In the genomic region with DNA sequence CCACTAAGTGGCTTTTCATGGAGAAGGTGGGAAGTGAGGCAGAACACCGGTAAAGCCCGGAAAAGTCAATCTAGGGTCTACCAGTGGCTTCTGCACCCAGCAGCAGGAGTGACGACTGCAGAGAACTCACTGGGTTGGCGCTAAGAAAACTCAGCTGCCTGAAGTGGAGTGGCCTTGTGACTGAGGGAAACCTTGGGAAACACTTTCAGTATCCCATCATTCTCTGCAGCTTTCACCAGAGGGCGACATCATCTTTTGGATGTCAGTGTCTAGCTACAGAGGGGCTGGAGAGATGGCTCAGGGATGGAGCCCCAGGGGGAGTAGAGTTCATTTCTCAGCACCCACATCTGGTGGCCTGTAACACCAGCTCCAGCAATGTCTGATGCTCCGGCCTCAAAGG, we compare ENCODE assay signal across 14 mouse cellular contexts. TPM values are rescaled to one million over a fixed set of nuclear protein-coding genes. Genes with fewer than 3 reads are reported as not detected.
DNase-seq lines count a peak whose midpoint lies in the region; ATAC-seq and TF ChIP-seq lines count a peak whose summit lies in the region.
"Had no signal": no experiment of that assay in that cellular context is flagged by ENCODE, and none has a peak within 500 bp of the region (broad histone marks: within the 10 kb centered on the region; RNA-seq: fewer than 3 reads in every experiment).

No protein-coding gene starts in this region.

- no peak for TF ChIP-seq POLR2A in kidney, adult 2 months (IDR thresholded peaks at IDR 0.05; ENCODE audit: low read depth, low read length)

- peak; percentile 41 for DNase-seq in forebrain, embryonic 14.5 days (ENCODE audit: low spot score)
- DNase-seq in kidney, adult 2 months: no peak
- DNase-seq in kidney, adult 11 months: no peak
- DNase-seq in testis, postnatal 10 days (ENCODE audit: low spot score): peak; percentile 60
- no peak for DNase-seq in testis, postnatal 14 days (ENCODE audit: low spot score)
- no peak for DNase-seq in liver
- no peak for DNase-seq in left cerebral cortex, adult 11 months (ENCODE audit: low spot score)
- DNase-seq: cerebellum, adult 11-12 months; kidney, postnatal 14 days; thymus, postnatal 25 days had no signal

- H3K9ac ChIP-seq in forebrain, embryonic 14.5 days (ENCODE audit: low read length): no peak overlapping the region
- H3K9ac ChIP-seq in forebrain, embryonic 16.5 days (replicated peaks; ENCODE audit: low read depth, low read length): no peak overlapping the region
- H3K9ac ChIP-seq: limb, embryonic 15.5 days; midbrain, embryonic 15.5 days had no signal

- H3K36me3 ChIP-seq in forebrain, embryonic 14.5 days (ENCODE audit: control insufficient read depth, insufficient read depth, low read length): no peaks in the 10 kb centered on the region
- H3K36me3 ChIP-seq in forebrain, embryonic 16.5 days (ENCODE audit: control insufficient read depth, insufficient read depth): no peaks in the 10 kb centered on the region
- no peaks in the 10 kb centered on the region for H3K36me3 ChIP-seq in kidney, adult 2 months (ENCODE audit: control insufficient read depth, insufficient read depth, low read length)
- H3K36me3 ChIP-seq: limb, embryonic 15.5 days; midbrain, embryonic 15.5 days had no signal

- H3K27me3 ChIP-seq in forebrain, embryonic 14.5 days (replicated peaks; ENCODE audit: control insufficient read depth, insufficient read depth, low read length): no peaks in the 10 kb centered on the region
- H3K27me3 ChIP-seq in forebrain, embryonic 16.5 days (replicated peaks; ENCODE audit: control insufficient read depth, insufficient read depth, low read length): no peaks in the 10 kb centered on the region
- H3K27me3 ChIP-seq in kidney, adult 2 months (replicated peaks; ENCODE audit: control insufficient read depth, insufficient read depth, low read length): no peaks in the 10 kb centered on the region
- H3K27me3 ChIP-seq: limb, embryonic 15.5 days; midbrain, embryonic 15.5 days had no signal

- ATAC-seq in forebrain, embryonic 14.5 days: no peak
- ATAC-seq in forebrain, embryonic 16.5 days: no peak
- ATAC-seq: midbrain, embryonic 15.5 days had no signal

- H3K27ac ChIP-seq in forebrain, embryonic 14.5 days (ENCODE audit: low read depth, low read length): no peak overlapping the region
- H3K27ac ChIP-seq in forebrain, embryonic 16.5 days (ENCODE audit: low read length): no peak overlapping the region
- H3K27ac ChIP-seq in kidney, adult 2 months (ENCODE audit: insufficient read depth, low read depth, low read length): no peak overlapping the region
- H3K27ac ChIP-seq: limb, embryonic 15.5 days; midbrain, embryonic 15.5 days had no signal

- H3K4me2 ChIP-seq in forebrain, embryonic 14.5 days (ENCODE audit: low read length): no peak overlapping the region
- no peak overlapping the region for H3K4me2 ChIP-seq in forebrain, embryonic 16.5 days (ENCODE audit: low read length)
- H3K4me2 ChIP-seq: limb, embryonic 15.5 days; midbrain, embryonic 15.5 days had no signal

- 0 out of 2 replicates have a peak, but pooled peaks have one; percentile 10 for TF ChIP-seq CTCF in kidney, adult 2 months (conservative IDR thresholded peaks at IDR 0.05; ENCODE audit: insufficient read depth, insufficient read length, low read depth, low read length)

- WGBS in forebrain, embryonic 14.5 days: 50% methylated on average over 6 of the region's 6 CpGs
- WGBS in forebrain, embryonic 16.5 days: 48% methylated on average over 6 of the region's 6 CpGs
- WGBS in kidney, adult 2 months: 40% methylated on average over 6 of the region's 6 CpGs

- no peaks in the 10 kb centered on the region for H3K4me1 ChIP-seq in forebrain, embryonic 14.5 days (ENCODE audit: control insufficient read depth, insufficient read depth, low read length)
- H3K4me1 ChIP-seq in forebrain, embryonic 16.5 days (replicated peaks; ENCODE audit: control insufficient read depth, insufficient read depth, low read length): no peaks in the 10 kb centered on the region
- H3K4me1 ChIP-seq in kidney, adult 2 months (ENCODE audit: control insufficient read depth, insufficient read depth, low read length): peaks cover 4% of the 10 kb centered on the region; the same call in 1 of the 2 replicates
- H3K4me1 ChIP-seq: midbrain, embryonic 15.5 days had no signal

- H3K4me3 ChIP-seq in forebrain, embryonic 14.5 days (ENCODE audit: low read depth, low read length): no peak overlapping the region
- no peak overlapping the region for H3K4me3 ChIP-seq in forebrain, embryonic 16.5 days (replicated peaks; ENCODE audit: low read length)
- H3K4me3 ChIP-seq in kidney, adult 2 months (ENCODE audit: insufficient read depth, low read depth, low read length): no peak overlapping the region
- H3K4me3 ChIP-seq: limb, embryonic 15.5 days; midbrain, embryonic 15.5 days had no signal

- no peaks in the 10 kb centered on the region for H3K9me3 ChIP-seq in forebrain, embryonic 14.5 days (replicated peaks; ENCODE audit: control insufficient read depth, low read length)
- H3K9me3 ChIP-seq in forebrain, embryonic 16.5 days (ENCODE audit: control insufficient read depth, low read length): no peaks in the 10 kb centered on the region
- H3K9me3 ChIP-seq: limb, embryonic 15.5 days; midbrain, embryonic 15.5 days had no signal

RNA-seq across cellular contexts. Expression of gene C1qtnf9, which starts 1.4 kb away (rescaled TPM):
- polyA plus RNA-seq in forebrain, embryonic 14.5 days (2014; fragmentation: Nextera tagmentation; extraction: Ambion mirVana): not detected in 2 replicates
- polyA plus RNA-seq in forebrain, embryonic 16.5 days (2015; fragmentation: Nextera tagmentation; extraction: Ambion mirVana): 0.21 TPM in 1 of 2 replicates, not detected in the other
- 1.4 and 2.0 TPM in 2 replicates for polyA plus RNA-seq in kidney, adult 2 months (2012; rRNA removed)
- polyA plus RNA-seq: C2C12 had no signal

RNA-seq across cellular contexts. Expression of gene Mipep, which starts 15.0 kb away (rescaled TPM):
- 22.9 and 24.4 TPM in 2 replicates for polyA plus RNA-seq in forebrain, embryonic 14.5 days (2014; fragmentation: Nextera tagmentation; extraction: Ambion mirVana)
- 20.5 and 25.4 TPM in 2 replicates for polyA plus RNA-seq in forebrain, embryonic 16.5 days (2015; fragmentation: Nextera tagmentation; extraction: Ambion mirVana)
- polyA plus RNA-seq in kidney, adult 2 months (2012; rRNA removed): 18.6 and 20.0 TPM in 2 replicates

Comparison
In these comparisons a context has a peak if more than half of its experiments do, and no peak if none do; other contexts are left out.
1. DNase-seq: peak in forebrain, embryonic 14.5 days (single experiment) and testis, postnatal 10 days (single experiment); none in kidney, adult 2 months (single experiment), kidney, adult 11 months (single experiment), testis, postnatal 14 days (single experiment), liver (single experiment) and left cerebral cortex, adult 11 months (single experiment).